Mouse (Mus musculus): ENCODE measurements at regions not wholly inside any gene's neighbourhood (a gene's known extent, or its start where the extent isn't known, plus 50 kb on each side); places are given as distances from the start of the nearest gene placed in this dataset.
A peak's percentile ranks its signal among the peaks of the same experiment; 100 is the strongest.

DNA sequence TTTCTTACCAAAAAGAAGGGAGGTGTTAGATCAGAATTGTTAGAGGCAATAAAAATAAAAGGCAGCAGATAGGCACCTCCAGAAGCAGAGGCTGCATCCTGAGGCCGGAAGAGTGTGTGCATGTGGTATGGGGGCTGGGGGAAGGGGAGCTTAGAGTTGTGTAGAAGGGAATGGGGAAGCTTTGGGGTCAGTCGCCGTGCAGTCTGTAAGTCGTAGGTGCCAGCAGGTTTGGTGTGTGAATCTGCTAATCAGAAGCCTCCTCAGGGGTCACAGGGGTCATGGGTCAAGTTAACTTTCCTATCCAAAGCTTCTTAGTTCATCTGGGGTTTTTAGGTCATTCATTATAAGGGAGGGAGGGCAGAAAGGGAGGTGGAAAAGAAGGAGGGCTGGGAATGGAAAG is 82.4 kb upstream of the Barx2 start:
- Histone ChIP-seq H3K27ac (no peak overlapping the region), H3K4me3 (no peak overlapping the region), H3K9me3 (no peaks in the 10 kb centered on the region), H3K27me3 (ENCODE audit: insufficient read depth, poor library complexity, severe bottlenecking) (peaks cover 7% of the 10 kb centered on the region; the same call in 1 of the 2 replicates), H3K36me3 (no peaks in the 10 kb centered on the region), H3K4me1 (replicated peaks) (peaks cover 30% of the 10 kb centered on the region)
- no peak for DNase-seq (ENCODE audit: low spot score)
- 55% methylated on average over 4 of the region's 4 CpGs for WGBS

DNA sequence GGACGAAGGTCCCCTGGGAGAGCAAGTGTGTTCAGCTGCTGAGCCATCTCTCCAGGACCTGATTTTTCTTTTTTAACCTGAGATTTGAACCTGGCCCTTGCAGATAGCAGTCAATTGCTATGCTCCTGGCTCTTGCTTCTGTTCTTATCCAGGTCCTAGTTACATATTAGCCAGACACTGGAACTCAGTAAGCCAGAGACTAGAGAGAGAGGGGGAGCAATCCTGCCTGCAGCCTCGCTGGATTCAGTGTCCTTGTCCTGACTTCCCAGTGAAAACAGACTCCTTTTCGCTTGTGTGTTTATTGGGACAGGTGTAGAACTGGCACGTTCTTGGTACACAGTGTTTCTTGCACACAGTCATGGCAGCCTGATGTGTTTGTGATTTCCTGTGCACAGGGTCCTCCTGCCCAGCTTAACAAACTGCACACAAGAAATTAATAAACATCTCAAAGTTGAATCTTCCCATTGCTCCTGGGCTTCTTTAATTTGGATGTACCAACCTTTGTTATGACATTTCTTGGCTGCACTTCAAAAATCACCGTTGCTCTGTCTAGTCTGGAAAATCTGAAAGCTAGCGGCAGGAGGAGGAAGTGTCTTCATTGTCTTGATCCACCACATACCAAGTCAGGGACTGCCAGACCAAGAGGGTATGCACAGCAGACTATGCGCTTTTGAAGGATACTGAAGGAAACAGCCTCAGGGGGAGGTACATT is 83.4 kb upstream of the Barx2 start:
- Histone ChIP-seq H3K9me3 (no peaks in the 10 kb centered on the region), H3K36me3 (no peaks in the 10 kb centered on the region), H3K4me1 (replicated peaks) (peaks cover 30% of the 10 kb centered on the region), H3K27ac (no peak overlapping the region), H3K27me3 (ENCODE audit: insufficient read depth, poor library complexity, severe bottlenecking) (peaks cover 7% of the 10 kb centered on the region; the same call in 1 of the 2 replicates), H3K4me3 (no peak overlapping the region)
- WGBS: 71% methylated on average over 7 of the region's 7 CpGs
- no peak for DNase-seq (ENCODE audit: low spot score)

GRCm38 (mm10) chr9:31997178-31998097 is 84.2 kb upstream of the Barx2 start:
- Histone ChIP-seq H3K4me3 (no peak overlapping the region), H3K4me1 (replicated peaks) (peaks cover 30% of the 10 kb centered on the region), H3K9me3 (no peaks in the 10 kb centered on the region), H3K27me3 (ENCODE audit: insufficient read depth, poor library complexity, severe bottlenecking) (peaks cover 7% of the 10 kb centered on the region; the same call in 1 of the 2 replicates), H3K27ac (no peak overlapping the region), H3K36me3 (no peaks in the 10 kb centered on the region)
- WGBS: 62% methylated on average over 25 of the region's 25 CpGs
- no peak for DNase-seq (ENCODE audit: low spot score)

GRCm38 (mm10) chr9:31998488-31999280 is 85.4 kb upstream of the Barx2 start:
- no peak for DNase-seq (ENCODE audit: low spot score)
- no peak overlapping the region for H3K4me3 ChIP-seq
- H3K4me1 ChIP-seq (replicated peaks): peaks cover 26% of the 10 kb centered on the region
- H3K27me3 ChIP-seq (ENCODE audit: insufficient read depth, poor library complexity, severe bottlenecking): peaks cover 7% of the 10 kb centered on the region; the same call in 1 of the 2 replicates
- 86% methylated on average over 4 of the region's 4 CpGs for WGBS
- no peaks in the 10 kb centered on the region for H3K9me3 ChIP-seq
- no peaks in the 10 kb centered on the region for H3K36me3 ChIP-seq
- H3K27ac ChIP-seq: no peak overlapping the region

DNA sequence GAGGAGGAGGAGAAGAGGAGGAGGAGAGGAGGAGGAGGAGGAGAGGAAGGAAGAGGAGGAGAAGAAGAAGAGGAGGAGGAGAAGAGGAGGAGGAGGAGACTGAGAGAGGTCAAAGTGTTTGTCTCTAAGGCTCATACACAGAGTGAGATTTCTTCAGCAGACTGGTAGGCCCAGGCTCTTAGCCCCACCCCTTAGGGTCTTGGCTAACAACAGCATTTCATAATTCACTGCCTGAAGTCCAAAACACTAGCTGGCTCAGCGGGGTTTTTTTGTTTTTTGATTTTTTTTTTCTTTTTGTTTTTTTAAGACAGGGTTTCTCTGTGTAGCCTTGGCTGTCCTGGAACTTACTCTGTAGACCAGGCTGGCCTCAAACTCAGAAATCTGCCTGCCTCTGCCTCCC is 86.5 kb upstream of the Barx2 start:
- no peak overlapping the region for H3K4me3 ChIP-seq
- no peaks in the 10 kb centered on the region for H3K9me3 ChIP-seq
- 71% methylated on average over 1 of the region's 1 CpGs for WGBS
- peaks cover 20% of the 10 kb centered on the region for H3K4me1 ChIP-seq (replicated peaks)
- H3K36me3 ChIP-seq: no peaks in the 10 kb centered on the region
- no peak overlapping the region for H3K27ac ChIP-seq
- no peak for DNase-seq (ENCODE audit: low spot score)
- peaks cover 7% of the 10 kb centered on the region; the same call in 1 of the 2 replicates for H3K27me3 ChIP-seq (ENCODE audit: insufficient read depth, poor library complexity, severe bottlenecking)

GRCm38 (mm10) chr9:32002924-32003323 is 89.7 kb upstream of the Barx2 start:
- H3K4me1 ChIP-seq (replicated peaks): 0 out of 2 replicates have a peak, but pooled peaks cover 6% of the 10 kb centered on the region
- peaks cover 1% of the 10 kb centered on the region; the same call in 1 of the 2 replicates for H3K27me3 ChIP-seq (ENCODE audit: insufficient read depth, poor library complexity, severe bottlenecking)

GRCm38 (mm10) chr9:32003730-32004129 is 90.5 kb upstream of the Barx2 start:
- Histone ChIP-seq H3K9me3 (no peaks in the 10 kb centered on the region), H3K4me3 (no peak overlapping the region), H3K36me3 (no peaks in the 10 kb centered on the region), H3K4me1 (replicated peaks) (0 out of 2 replicates have a peak, but pooled peaks cover 6% of the 10 kb centered on the region), H3K27me3 (ENCODE audit: insufficient read depth, poor library complexity, severe bottlenecking) (no peaks in the 10 kb centered on the region), H3K27ac (no peak overlapping the region)
- no peak for DNase-seq (ENCODE audit: low spot score)
- WGBS: 91% methylated on average over 7 of the region's 7 CpGs

More at GRCm38 (mm10) chr9:32002924-32003323, 89.7 kb upstream of the Barx2 start:
- Histone ChIP-seq H3K27ac (no peak overlapping the region), H3K4me3 (no peak overlapping the region), H3K9me3 (no peaks in the 10 kb centered on the region), H3K36me3 (no peaks in the 10 kb centered on the region)
- 76% methylated on average over 4 of the region's 4 CpGs for WGBS
- no peak for DNase-seq (ENCODE audit: low spot score)

GRCm38 (mm10) chr9:32005348-32005747 is 92.1 kb upstream of the Barx2 start:
- Histone ChIP-seq H3K9me3 (no peaks in the 10 kb centered on the region), H3K4me3 (no peak overlapping the region), H3K4me1 (replicated peaks) (0 out of 2 replicates have a peak, but pooled peaks cover 6% of the 10 kb centered on the region), H3K27me3 (ENCODE audit: insufficient read depth, poor library complexity, severe bottlenecking) (no peaks in the 10 kb centered on the region), H3K36me3 (no peaks in the 10 kb centered on the region), H3K27ac (no peak overlapping the region)
- 58% methylated on average over 9 of the region's 9 CpGs for WGBS
- no peak for DNase-seq (ENCODE audit: low spot score)

DNA sequence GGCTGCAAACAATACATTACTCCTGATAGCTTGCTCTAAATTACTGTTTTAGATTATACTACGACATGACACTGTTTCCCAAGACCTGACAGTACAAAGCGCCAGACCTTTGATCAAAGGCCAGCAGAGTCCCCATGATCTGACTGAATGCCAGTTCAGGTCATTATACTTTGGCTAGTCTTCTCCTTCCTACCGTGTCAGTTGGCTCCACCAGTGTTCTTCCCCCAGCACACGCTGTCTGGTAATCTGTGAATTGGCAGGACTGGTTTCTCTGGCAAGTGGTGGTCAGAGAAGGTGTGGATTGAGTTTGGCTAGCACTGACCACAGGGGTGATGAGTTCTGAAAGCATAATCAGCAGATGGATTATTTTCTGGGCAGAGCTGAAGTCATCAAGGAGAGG is 93.1 kb upstream of the Barx2 start:
- Histone ChIP-seq H3K27me3 (ENCODE audit: insufficient read depth, poor library complexity, severe bottlenecking) (no peaks in the 10 kb centered on the region), H3K4me3 (no peak overlapping the region), H3K4me1 (replicated peaks) (peaks cover 13% of the 10 kb centered on the region; the same call in 1 of the 2 replicates), H3K36me3 (no peaks in the 10 kb centered on the region), H3K27ac (no peak overlapping the region), H3K9me3 (no peaks in the 10 kb centered on the region)
- WGBS: 82% methylated on average over 4 of the region's 4 CpGs
- no peak for DNase-seq (ENCODE audit: low spot score)

DNA sequence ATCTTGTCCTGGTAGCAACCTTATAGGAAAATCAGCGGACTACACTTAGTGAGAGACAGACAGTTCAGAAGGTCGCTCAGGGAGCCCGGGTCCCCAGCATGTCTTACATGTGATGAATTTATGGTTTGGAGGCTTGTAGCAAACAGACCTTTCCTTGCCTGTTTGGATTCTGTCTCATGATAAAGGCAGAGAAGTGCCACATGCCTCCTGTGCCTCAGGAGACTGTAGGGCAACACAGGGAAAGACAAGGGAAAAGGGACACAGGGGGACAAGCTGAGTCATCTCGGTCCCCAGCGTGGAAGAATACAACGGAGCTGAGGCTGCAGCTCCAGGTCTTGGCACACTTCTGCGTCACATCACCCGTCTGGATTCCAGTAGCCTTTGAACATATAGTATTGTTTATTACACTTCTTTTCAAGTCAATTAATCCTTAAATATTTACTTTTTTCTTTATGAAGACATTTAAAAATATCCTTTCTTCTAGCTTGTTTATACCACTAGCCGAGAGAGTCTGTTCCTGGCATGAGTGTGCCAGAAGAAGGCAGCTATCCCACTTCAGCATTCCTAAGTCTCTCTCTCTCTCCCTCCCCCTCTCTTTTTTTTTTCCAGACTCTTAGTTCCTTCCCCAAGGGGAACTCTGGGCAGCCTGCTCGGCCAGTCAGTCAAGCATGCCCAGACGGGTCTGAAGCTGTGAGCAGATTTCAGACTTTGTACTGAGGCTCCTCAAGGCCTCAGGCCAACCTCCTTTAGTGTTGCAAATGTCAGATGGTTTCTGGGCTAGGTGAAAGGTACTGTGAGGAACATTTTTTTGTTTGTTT is 97.9 kb upstream of the Barx2 start:
- no peak overlapping the region for H3K4me3 ChIP-seq
- 56% methylated on average over 11 of the region's 11 CpGs for WGBS
- no peaks in the 10 kb centered on the region for H3K36me3 ChIP-seq
- peaks cover 13% of the 10 kb centered on the region; the same call in 1 of the 2 replicates for H3K4me1 ChIP-seq (replicated peaks)
- H3K27ac ChIP-seq: no peak overlapping the region
- no peaks in the 10 kb centered on the region for H3K27me3 ChIP-seq (ENCODE audit: insufficient read depth, poor library complexity, severe bottlenecking)
- no peak for DNase-seq (ENCODE audit: low spot score)
- no peaks in the 10 kb centered on the region for H3K9me3 ChIP-seq

DNA sequence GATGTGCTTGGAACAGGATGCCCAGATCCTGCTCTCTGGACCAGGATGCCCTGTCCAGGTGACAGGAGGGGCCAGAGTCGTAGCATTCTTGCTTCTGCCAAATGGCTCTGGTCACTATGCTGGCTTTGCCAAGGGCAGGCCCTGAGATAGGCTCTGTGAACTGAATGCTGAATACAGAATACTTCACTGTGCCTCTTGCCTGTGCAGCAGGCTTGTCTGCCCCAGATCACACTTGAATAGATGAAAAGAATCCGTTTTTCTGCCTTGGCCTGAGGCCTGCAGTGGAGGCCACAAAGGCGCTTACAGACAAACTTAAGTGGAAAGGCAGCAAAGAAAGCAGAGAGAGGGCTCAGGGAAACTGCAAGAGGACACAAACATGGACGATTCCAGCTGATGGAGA is 99.7 kb upstream of the Arhgap32 start:
- no peaks in the 10 kb centered on the region for H3K36me3 ChIP-seq
- H3K27me3 ChIP-seq (ENCODE audit: insufficient read depth, poor library complexity, severe bottlenecking): no peaks in the 10 kb centered on the region
- no peak for DNase-seq (ENCODE audit: low spot score)
- peak overlapping the region; percentile 66; the same call in 1 of the 2 replicates for H3K27ac ChIP-seq
- WGBS: 62% methylated on average over 4 of the region's 4 CpGs
- no peak overlapping the region for H3K4me3 ChIP-seq
- no peaks in the 10 kb centered on the region for H3K9me3 ChIP-seq
- H3K4me1 ChIP-seq (replicated peaks): peaks cover 26% of the 10 kb centered on the region

DNA sequence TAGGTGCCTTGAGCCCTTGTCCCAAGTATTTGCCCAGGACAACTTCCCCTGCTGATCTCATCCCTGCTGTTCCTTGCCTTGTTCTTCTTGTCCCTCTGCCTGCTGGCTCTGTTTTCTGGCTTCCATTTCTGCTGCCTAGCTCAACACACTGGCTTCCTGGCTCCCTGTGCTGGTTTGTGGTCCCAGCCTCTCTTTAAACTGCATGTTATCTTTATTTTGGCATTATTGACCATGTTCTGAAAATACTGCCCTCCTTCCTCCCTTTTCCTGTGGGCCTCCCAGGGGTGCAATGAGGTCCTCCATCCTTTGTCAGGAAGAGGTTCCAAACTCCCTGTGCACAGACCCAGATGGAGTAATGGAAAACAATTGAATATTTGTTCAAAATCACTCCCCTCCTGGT is 97.9 kb upstream of the Arhgap32 start:
- H3K9me3 ChIP-seq: no peaks in the 10 kb centered on the region
- no peak overlapping the region for H3K4me3 ChIP-seq
- no peaks in the 10 kb centered on the region for H3K36me3 ChIP-seq
- H3K4me1 ChIP-seq (replicated peaks): peaks cover 34% of the 10 kb centered on the region
- H3K27ac ChIP-seq: no peak overlapping the region
- no peaks in the 10 kb centered on the region for H3K27me3 ChIP-seq (ENCODE audit: insufficient read depth, poor library complexity, severe bottlenecking)
- DNase-seq (ENCODE audit: low spot score): no peak

All from hindbrain, embryonic 10.5 days (tissue).